Mouse (Mus musculus): ENCODE data around the gene Hoxc12.

The Hoxc12 gene

DNA sequence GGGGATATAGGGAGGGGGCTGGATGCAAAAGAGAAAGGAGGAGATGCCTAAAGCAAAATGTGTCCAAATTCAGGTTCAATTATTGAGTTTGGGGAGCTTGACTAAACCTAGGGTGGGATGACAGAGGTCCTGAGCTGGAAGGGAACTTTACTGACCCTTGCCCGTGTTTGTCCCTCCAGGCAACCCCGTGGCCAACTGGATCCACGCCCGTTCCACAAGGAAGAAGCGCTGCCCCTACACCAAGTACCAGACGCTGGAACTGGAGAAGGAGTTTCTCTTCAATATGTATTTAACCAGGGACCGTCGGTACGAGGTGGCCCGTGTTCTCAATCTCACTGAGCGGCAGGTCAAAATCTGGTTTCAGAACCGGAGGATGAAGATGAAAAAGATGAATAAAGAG lies 47.2 kb downstream of the Hoxc12 start:
- DNase-seq (ENCODE audit: low spot score): no peak

DNA sequence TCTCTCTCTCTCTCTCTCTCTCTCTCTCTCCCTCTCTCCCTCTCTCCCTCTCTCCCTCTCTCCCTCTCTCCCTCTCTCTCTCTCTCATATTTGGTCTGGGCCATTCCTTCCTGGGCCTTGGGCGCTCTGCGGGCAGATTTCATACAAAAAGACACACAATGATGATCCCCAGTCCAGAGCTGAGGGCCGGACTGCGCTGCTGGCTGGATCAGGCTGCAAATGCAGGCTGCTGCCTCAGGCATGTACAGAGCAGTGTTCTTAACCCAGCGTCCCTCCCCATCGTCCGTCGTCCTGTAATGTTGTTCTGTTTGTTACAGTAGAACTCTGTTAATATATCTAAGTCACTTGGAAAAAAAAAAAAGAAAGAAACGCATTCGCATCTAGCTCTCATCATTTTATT lies 48.0 kb downstream of the Hoxc12 start:
- DNase-seq (ENCODE audit: low spot score): no peak

GRCm38 (mm10) chr15:102984925-102985324 lies 48.4 kb downstream of the Hoxc12 start:
- no peak for DNase-seq (ENCODE audit: low spot score)

- peak; percentile 89 for DNase-seq (ENCODE audit: low spot score)
Observed at GRCm38 (mm10) chr15:102987124-102987833, 50.7 kb downstream of the Hoxc12 start.

DNA sequence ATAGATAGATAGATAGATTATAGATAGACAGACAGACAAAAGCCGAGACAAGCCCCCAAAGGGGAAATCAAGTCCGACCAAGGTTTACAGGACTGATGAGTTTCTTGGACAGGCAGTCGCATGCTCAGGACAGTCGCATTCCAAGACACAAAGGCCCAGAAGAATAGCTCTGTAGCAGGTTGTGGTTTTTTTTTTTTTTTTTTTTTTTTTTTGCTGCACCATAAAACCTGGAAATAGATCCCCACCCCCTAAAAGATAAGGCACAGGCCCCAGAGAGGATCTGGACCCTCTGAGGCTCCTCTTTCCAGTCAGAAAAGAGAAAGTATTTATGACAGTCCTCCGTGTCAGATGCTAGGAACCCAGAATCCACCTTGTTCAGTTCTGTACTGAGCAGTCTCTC lies 51.5 kb downstream of the Hoxc12 start:
- DNase-seq (ENCODE audit: low spot score): no peak
